Mouse (Mus musculus) kidney, postnatal 10 days (tissue): ENCODE data around the gene Sorbs1.
"Not testable (repeated sequence)": the region's sequence is repeated elsewhere in the genome, so short reads cannot be mapped to it uniquely, and the experiment has no call there.

Source experiments
- DNase-seq: peaks from one replicate; pipeline ENCODE4 v3.0.0; 2021; ENCODE audit warnings: mixed read lengths

Gene Sorbs1

GRCm38 (mm10) chr19:40513632-40514078, at the start of gene Sorbs1:
Gene Sorbs1, minus strand, starts transcription at chr19:40513779.
- peak; percentile 98 for DNase-seq

GRCm38 (mm10) chr19:40561521-40561920, 47.9 kb upstream of the Sorbs1 start:
- not testable (repeated sequence) for DNase-seq

GRCm38 (mm10) chr19:40556029-40556428, 42.5 kb upstream of the Sorbs1 start:
- no peak for DNase-seq

GRCm38 (mm10) chr19:40555136-40555535, 41.6 kb upstream of the Sorbs1 start:
- DNase-seq, result no peak

- no peak for DNase-seq
These were observed 40.8 kb upstream of the Sorbs1 start for GRCm38 (mm10) chr19:40554343-40554742.

- no peak for DNase-seq
These were observed 40.3 kb upstream of the Sorbs1 start for GRCm38 (mm10) chr19:40553849-40554248.

GRCm38 (mm10) chr19:40553014-40553789, 39.6 kb upstream of the Sorbs1 start:
- no peak for DNase-seq

GRCm38 (mm10) chr19:40549516-40550135, 36.0 kb upstream of the Sorbs1 start:
- no peak for DNase-seq

- DNase-seq, result peak; percentile 11
These were observed 35.4 kb upstream of the Sorbs1 start for GRCm38 (mm10) chr19:40548796-40549515.

- no peak for DNase-seq
These were observed 34.8 kb upstream of the Sorbs1 start for GRCm38 (mm10) chr19:40548386-40548785.

- DNase-seq, result peak; percentile 75
These were observed 31.3 kb upstream of the Sorbs1 start for GRCm38 (mm10) chr19:40544856-40545255.

GRCm38 (mm10) chr19:40542776-40543175, 29.2 kb upstream of the Sorbs1 start:
- DNase-seq, result no peak

GRCm38 (mm10) chr19:40536526-40536925, 22.9 kb upstream of the Sorbs1 start:
- DNase-seq, result no peak

GRCm38 (mm10) chr19:40532525-40532924, 18.9 kb upstream of the Sorbs1 start:
- no peak for DNase-seq

- DNase-seq, result no peak
These were observed 16.7 kb upstream of the Sorbs1 start for GRCm38 (mm10) chr19:40530323-40530722.

GRCm38 (mm10) chr19:40528254-40528653, 14.7 kb upstream of the Sorbs1 start:
- DNase-seq, result no peak

GRCm38 (mm10) chr19:40526367-40527014, 12.9 kb upstream of the Sorbs1 start:
- DNase-seq, result no peak

GRCm38 (mm10) chr19:40523431-40524005, 9.9 kb upstream of the Sorbs1 start:
- DNase-seq, result no peak

- DNase-seq, result peak; percentile 43
These were observed 6.8 kb upstream of the Sorbs1 start for GRCm38 (mm10) chr19:40520403-40520802.

- no peak for DNase-seq
These were observed 5.1 kb upstream of the Sorbs1 start for GRCm38 (mm10) chr19:40518706-40519105.

GRCm38 (mm10) chr19:40515596-40515995, 2.0 kb upstream of the Sorbs1 start:
- no peak for DNase-seq

- DNase-seq, result no peak
These were observed 797 bp upstream of the Sorbs1 start for GRCm38 (mm10) chr19:40514376-40514775.
